Mouse (Mus musculus) frontal cortex, postnatal 36 days (tissue): ENCODE results near the gene Akr1c19.
A peak's percentile ranks its signal among the peaks of the same experiment; 100 is the strongest.
"Not testable (repeated sequence)": the region's sequence is repeated elsewhere in the genome, so short reads cannot be mapped to it uniquely, and the experiment has no call there.

Experiments used
- DNase-seq, 2 experiments: peaks; one replicate each; pipeline ENCODE4 v3.0.0; 2022; ENCODE audit warnings: low spot score in 2 of 2

Gene Akr1c19

DNA sequence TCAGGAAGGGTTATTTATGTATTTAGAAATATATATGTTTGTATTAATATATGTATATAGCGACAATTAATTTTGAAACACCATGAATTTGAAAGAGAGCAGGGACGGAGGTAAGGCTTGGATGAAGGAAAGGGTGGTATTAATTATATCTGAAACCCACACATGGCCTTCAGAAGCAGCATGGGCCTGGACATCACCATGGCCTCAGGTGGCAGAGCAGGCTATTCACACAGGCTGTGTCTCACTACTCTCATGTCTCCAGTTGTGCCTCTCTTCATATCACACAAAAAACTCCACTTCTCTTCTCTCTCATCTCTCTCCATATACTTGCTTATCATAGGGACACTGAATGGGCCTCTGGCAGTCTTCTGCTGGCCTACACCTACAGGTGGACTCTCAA lies 37.0 kb downstream of the Akr1c19 start:
- DNase-seq: not testable (repeated sequence)

DNA sequence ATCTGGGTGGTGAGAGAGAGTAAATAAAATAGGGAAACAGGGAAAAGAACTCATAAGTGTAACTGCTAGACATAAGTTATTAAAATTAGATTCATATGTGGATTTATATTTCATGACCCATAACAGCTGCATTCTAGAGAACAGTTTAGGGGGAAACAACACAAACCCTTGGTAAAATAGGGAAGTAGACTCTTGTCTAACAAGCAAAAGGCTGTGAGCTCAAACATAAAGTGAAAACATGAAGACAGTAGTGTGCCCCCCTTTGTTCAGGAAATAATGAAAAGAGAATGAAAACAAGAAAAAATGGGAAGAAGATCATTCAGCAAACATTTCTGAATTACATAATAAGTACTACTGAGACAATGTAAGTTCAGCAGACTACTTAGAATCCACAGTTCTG lies 42.4 kb downstream of the Akr1c19 start:
- no peak for DNase-seq

DNA sequence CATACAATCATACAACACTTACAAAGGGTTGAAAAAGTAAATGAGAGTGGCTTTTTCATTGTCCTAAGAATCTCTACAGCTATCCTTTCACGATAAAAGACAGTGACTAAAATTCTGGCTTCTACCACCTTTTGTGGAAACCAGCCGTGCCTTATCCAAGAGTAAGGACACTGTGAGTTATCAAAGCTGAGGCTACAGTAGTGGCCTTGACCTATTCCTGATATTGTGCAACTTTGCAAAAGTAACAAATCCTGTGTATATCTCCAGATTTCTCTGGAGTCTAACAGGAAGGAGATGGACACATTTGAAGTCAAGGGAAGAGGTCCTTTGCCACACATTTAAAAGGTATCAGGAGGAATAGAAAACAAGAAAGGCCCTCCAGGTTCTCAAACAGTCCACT lies 49.0 kb downstream of the Akr1c19 start:
- no peak for DNase-seq

DNA sequence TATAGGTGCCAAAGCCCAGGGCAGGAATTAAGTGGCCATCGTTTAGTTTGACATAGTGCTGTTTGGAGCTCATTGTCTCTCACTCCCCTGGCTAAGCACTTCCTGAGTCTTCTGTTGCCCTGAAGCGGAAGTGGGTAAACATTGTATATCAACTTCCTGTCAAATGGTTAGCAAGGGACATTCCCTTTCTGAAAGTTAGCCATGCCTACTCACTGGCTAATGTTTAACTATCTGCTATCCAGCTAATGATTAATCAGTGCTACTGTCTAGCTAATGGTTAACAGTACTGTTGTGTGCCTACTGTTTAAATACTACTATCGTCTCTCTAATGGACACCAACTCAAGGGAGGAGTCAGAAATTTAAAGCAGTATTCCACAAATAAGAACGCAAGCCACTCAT lies 50.8 kb downstream of the Akr1c19 start, which contains the start of gene Akr1c12:
Gene Akr1c12 (minus strand): TSS at position 150 of the 400 bp plus-strand sequence.
- DNase-seq: no peak

DNA sequence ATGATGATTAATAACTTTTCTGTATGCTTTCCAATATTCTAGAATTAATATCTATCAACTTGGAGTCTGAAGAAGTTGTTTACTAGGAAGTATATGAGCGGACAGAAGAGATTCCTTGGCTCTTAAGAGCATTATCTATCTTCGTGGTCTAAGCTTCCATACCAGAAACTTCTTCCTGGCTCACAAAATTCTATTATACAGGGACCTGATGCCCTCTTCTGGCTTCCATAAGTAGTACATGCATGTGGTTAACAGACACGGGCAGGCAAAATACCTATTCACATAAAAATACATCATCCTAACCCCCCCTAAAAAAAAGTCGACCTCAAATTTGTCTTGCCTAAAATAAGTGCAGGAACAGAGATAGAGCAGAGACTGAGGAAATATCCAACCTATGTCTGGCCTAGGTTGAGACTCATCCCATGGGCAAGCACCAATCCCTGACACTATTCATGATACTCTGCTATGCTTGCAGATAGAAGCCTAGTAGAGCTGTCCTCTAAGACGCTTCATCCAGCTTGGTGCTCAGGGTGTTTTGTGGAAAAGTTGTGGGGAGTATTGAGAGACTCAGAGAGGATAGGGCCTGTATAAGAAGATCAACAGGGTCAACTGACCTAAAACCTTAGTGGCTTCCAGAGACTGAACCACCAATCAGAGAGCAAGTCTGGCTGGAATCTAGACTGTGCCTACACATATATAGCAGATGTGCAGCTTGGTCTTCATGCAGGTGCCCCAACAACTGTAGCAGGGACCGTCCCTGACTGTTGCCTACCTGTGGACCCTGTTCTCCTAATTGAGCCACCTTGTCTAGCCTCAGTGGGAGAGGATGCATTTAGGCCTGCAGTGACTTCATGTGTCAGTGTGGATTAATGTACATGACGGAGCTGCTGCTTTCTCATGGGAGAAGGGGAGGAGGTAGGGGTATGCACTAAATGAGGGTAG lies 53.2 kb downstream of the Akr1c19 start:
- peak; percentile 15 to 68 for DNase-seq

DNA sequence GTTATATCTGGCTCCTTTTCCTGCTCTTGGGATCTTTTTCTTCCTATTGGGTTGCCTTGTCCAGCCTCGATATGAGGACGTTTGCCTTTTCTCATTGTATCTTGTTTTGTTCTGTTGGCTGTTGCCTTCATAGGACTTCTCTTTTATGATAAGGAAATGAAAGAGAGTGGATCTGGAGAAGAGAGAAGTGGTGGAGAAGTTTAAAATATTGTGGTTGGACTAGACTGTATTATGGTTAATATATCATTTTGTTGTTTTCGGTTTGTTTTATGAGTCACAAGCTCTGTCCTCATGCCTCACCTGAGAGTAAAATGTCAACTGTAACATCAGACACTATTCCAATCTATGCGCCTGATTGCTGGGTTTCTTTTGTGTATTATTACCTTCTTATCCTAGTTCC lies 68.5 kb downstream of the Akr1c19 start:
- DNase-seq: no peak
